Mouse (Mus musculus) embryo, embryonic 11.5 days (tissue): ENCODE results near the gene Specc1.

Source experiments
- DNase-seq: peaks from one replicate; pipeline ENCODE4 v3.0.0-alpha.2; 2012; ENCODE audit warnings: low read depth, low spot score

The Specc1 gene

GRCm38 (mm10) chr11:62087051-62087450 lies 130.5 kb downstream of the Specc1 start:
- DNase-seq: no peak

- no peak for DNase-seq
Measured at GRCm38 (mm10) chr11:62088651-62089050, 132.1 kb downstream of the Specc1 start.

- no peak for DNase-seq
Measured at GRCm38 (mm10) chr11:62090321-62090720, 133.8 kb downstream of the Specc1 start.

GRCm38 (mm10) chr11:62103380-62103911 lies 146.9 kb downstream of the Specc1 start:
- no peak for DNase-seq

- no peak for DNase-seq
Measured at GRCm38 (mm10) chr11:62106401-62106871, 149.9 kb downstream of the Specc1 start.

- DNase-seq: no peak
Measured at GRCm38 (mm10) chr11:62107272-62107836, 150.8 kb downstream of the Specc1 start.

GRCm38 (mm10) chr11:62118561-62118960 lies 162.0 kb downstream of the Specc1 start:
- no peak for DNase-seq

- DNase-seq: no peak
Measured at GRCm38 (mm10) chr11:62119871-62120270, 163.3 kb downstream of the Specc1 start.

- DNase-seq: no peak
Measured at GRCm38 (mm10) chr11:62121365-62121764, 164.8 kb downstream of the Specc1 start.

- peak; percentile 76 for DNase-seq
Measured at GRCm38 (mm10) chr11:62127692-62128091, 171.1 kb downstream of the Specc1 start.

- no peak for DNase-seq
Measured at GRCm38 (mm10) chr11:62128197-62128596, 171.6 kb downstream of the Specc1 start.

- DNase-seq: no peak
Measured at GRCm38 (mm10) chr11:62130191-62130590, 173.6 kb downstream of the Specc1 start.

GRCm38 (mm10) chr11:62130685-62131295 lies 174.2 kb downstream of the Specc1 start:
- no peak for DNase-seq

GRCm38 (mm10) chr11:62131601-62132000 lies 175.0 kb downstream of the Specc1 start:
- DNase-seq: no peak

GRCm38 (mm10) chr11:62134191-62134590 lies 177.6 kb downstream of the Specc1 start:
- no peak for DNase-seq

- DNase-seq: no peak
Measured at GRCm38 (mm10) chr11:62145216-62146110, 188.9 kb downstream of the Specc1 start.

- no peak for DNase-seq
Measured at GRCm38 (mm10) chr11:62146661-62147060, 190.1 kb downstream of the Specc1 start.

GRCm38 (mm10) chr11:62148026-62148425 lies 191.5 kb downstream of the Specc1 start:
- no peak for DNase-seq

GRCm38 (mm10) chr11:62148449-62148848 lies 191.9 kb downstream of the Specc1 start:
- DNase-seq: no peak

- DNase-seq: no peak
Measured at GRCm38 (mm10) chr11:62153057-62153456, 196.5 kb downstream of the Specc1 start.

- no peak for DNase-seq
Measured at GRCm38 (mm10) chr11:62159803-62160202, 203.2 kb downstream of the Specc1 start.

- DNase-seq: no peak
Measured at GRCm38 (mm10) chr11:62161450-62161849, 204.9 kb downstream of the Specc1 start.
